Mouse (Mus musculus): ENCODE data around the gene Dbndd1. TPM values are rescaled to one million over a fixed set of nuclear protein-coding genes. Genes with fewer than 3 reads are reported as not detected.

Dbndd1 gene
- polyA plus RNA-seq, 1 experiment from 2014 or later, result 2.4 TPM

DNA sequence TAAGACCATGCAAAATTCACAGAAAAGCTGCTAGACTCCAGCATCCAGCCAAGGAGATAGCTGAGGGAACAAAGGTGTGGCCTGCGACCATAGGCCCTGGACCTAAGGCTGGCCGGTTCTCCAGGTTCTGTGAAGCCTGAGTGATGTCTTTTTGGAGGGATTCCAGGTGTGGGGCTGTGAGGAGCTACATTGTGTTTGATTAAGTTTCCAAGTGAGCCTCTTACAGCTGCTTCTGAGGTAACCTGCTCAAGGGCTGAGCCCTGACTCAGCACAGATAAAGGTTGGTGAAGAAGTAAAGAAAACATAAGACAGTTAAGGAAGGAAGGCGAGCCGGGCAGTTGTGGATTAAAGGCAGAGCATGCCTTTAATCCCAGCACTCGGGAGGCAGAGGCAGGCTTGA, 13.1 kb downstream of the Dbndd1 start:
- H3K9me3 ChIP-seq (replicated peaks; ENCODE audit: low read length), result no peaks in the 10 kb centered on the region
- no peak overlapping the region for H3K9ac ChIP-seq (ENCODE audit: low read depth, low read length)
- no peak overlapping the region for H3K4me3 ChIP-seq (replicated peaks; ENCODE audit: low read depth, low read length)
- H3K27me3 ChIP-seq (ENCODE audit: insufficient read depth, low read length), result no peaks in the 10 kb centered on the region
- ATAC-seq (replicated peaks; ENCODE audit: low FRiP score, low read depth), result no peak
- WGBS, result 89% methylated on average over 5 of the region's 5 CpGs
- H3K4me1 ChIP-seq (replicated peaks; ENCODE audit: insufficient read depth, low read length), result peaks cover 5% of the 10 kb centered on the region; the same call in 1 of the 2 replicates
- no peak overlapping the region for H3K27ac ChIP-seq
- TF ChIP-seq CTCF (IDR thresholded peaks at IDR 0.05; ENCODE audit: low read depth), result no peak
- H3K36me3 ChIP-seq (ENCODE audit: insufficient read depth, low read length), result peaks cover 42% of the 10 kb centered on the region
- no peak for DNase-seq (ENCODE audit: low spot score)
- H3K4me2 ChIP-seq (ENCODE audit: low read length), result no peak overlapping the region

DNA sequence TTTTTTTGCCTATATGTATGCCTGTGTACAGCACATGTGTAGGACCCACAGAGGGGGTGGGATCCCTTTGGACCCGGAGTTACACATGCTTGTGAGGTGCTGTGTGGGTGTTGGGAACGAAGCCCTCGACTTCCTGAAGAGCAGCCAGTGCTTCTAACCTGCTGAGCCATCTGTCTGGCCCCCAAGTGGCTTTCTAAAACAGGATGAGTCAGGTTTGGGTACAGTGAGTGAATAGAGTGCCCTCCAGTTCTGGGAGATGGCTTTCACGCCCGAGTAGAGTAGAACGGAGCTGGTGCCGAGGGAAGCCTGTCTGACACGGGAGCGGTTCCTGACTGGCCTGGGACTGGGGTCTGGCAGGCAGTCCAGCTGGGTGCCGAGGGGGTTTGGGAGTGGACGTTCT, 15.7 kb downstream of the Dbndd1 start:
- Histone ChIP-seq H3K27me3 (ENCODE audit: insufficient read depth, low read length) (no peaks in the 10 kb centered on the region), H3K36me3 (ENCODE audit: insufficient read depth, low read length) (peaks cover 61% of the 10 kb centered on the region), H3K4me1 (replicated peaks; ENCODE audit: insufficient read depth, low read length) (no peaks in the 10 kb centered on the region), H3K4me3 (replicated peaks; ENCODE audit: low read depth, low read length) (no peak overlapping the region), H3K9ac (ENCODE audit: low read depth, low read length) (no peak overlapping the region), H3K27ac (no peak overlapping the region), H3K4me2 (ENCODE audit: low read length) (no peak overlapping the region), H3K9me3 (replicated peaks; ENCODE audit: low read length) (no peaks in the 10 kb centered on the region)
- ATAC-seq (replicated peaks; ENCODE audit: low FRiP score, low read depth) (no peak), DNase-seq (ENCODE audit: low spot score) (no peak)
- TF ChIP-seq CTCF (IDR thresholded peaks at IDR 0.05; ENCODE audit: low read depth), result no peak
- 86% methylated on average over 11 of the region's 11 CpGs for WGBS

DNA sequence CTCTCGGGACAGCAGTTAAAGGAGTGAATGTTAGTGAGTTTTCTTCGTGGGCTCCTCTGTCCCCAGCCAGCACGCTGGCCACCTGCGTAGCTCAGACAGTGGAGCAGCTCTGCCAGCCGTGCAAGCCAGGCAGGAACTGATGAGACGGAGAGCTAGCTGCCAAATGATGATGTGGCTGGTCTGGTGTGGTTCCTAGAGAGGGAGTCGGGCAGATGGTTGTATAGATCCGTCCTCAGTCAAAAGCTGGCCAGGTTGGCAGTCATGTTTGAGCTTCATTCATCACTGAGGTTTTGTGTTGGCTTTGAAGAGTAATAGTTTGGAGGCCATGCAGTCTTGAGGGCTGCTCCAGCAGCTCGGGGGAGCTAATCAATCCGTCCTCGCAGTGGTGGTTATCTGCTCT, 16.3 kb downstream of the Dbndd1 start:
- Histone ChIP-seq H3K9ac (ENCODE audit: low read depth, low read length) (no peak overlapping the region), H3K4me3 (replicated peaks; ENCODE audit: low read depth, low read length) (no peak overlapping the region), H3K27me3 (ENCODE audit: insufficient read depth, low read length) (no peaks in the 10 kb centered on the region), H3K27ac (no peak overlapping the region), H3K4me1 (replicated peaks; ENCODE audit: insufficient read depth, low read length) (no peaks in the 10 kb centered on the region), H3K9me3 (replicated peaks; ENCODE audit: low read length) (no peaks in the 10 kb centered on the region), H3K36me3 (ENCODE audit: insufficient read depth, low read length) (peaks cover 67% of the 10 kb centered on the region), H3K4me2 (ENCODE audit: low read length) (no peak overlapping the region)
- ATAC-seq (replicated peaks; ENCODE audit: low FRiP score, low read depth), result no peak
- 87% methylated on average over 11 of the region's 11 CpGs for WGBS
- TF ChIP-seq CTCF (IDR thresholded peaks at IDR 0.05; ENCODE audit: low read depth), result no peak
- DNase-seq (ENCODE audit: low spot score), result no peak

DNA sequence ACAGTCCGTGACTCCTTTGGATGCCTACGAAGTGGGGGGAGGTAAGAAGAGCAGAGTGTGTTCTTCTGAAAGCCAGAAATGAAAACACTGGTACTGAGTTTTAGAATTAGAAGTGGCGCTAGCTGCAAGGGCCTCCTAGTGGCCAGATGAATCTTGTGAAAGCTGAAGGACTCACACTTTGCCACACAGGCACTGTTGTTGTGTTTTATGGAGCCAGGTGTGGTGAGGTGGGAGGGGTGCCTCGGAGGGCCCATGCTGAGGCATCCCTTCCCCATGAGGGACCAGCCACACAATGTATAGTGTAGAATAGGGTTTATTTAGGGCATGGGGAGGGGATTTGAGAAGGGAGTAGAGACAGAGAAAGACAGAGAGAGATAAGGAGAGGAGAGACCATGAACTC, 17.6 kb downstream of the Dbndd1 start:
- no peak overlapping the region for H3K9ac ChIP-seq (ENCODE audit: low read depth, low read length)
- DNase-seq (ENCODE audit: low spot score) (no peak), ATAC-seq (replicated peaks; ENCODE audit: low FRiP score, low read depth) (no peak)
- H3K27me3 ChIP-seq (ENCODE audit: insufficient read depth, low read length), result no peaks in the 10 kb centered on the region
- H3K36me3 ChIP-seq (ENCODE audit: insufficient read depth, low read length), result peaks cover 68% of the 10 kb centered on the region
- no peaks in the 10 kb centered on the region for H3K9me3 ChIP-seq (replicated peaks; ENCODE audit: low read length)
- no peaks in the 10 kb centered on the region for H3K4me1 ChIP-seq (replicated peaks; ENCODE audit: insufficient read depth, low read length)
- H3K4me3 ChIP-seq (replicated peaks; ENCODE audit: low read depth, low read length), result no peak overlapping the region
- 82% methylated on average over 4 of the region's 4 CpGs for WGBS
- TF ChIP-seq CTCF (IDR thresholded peaks at IDR 0.05; ENCODE audit: low read depth), result peak; percentile 31; the same call in 1 of the 2 replicates
- H3K27ac ChIP-seq, result no peak overlapping the region
- no peak overlapping the region for H3K4me2 ChIP-seq (ENCODE audit: low read length)

DNA sequence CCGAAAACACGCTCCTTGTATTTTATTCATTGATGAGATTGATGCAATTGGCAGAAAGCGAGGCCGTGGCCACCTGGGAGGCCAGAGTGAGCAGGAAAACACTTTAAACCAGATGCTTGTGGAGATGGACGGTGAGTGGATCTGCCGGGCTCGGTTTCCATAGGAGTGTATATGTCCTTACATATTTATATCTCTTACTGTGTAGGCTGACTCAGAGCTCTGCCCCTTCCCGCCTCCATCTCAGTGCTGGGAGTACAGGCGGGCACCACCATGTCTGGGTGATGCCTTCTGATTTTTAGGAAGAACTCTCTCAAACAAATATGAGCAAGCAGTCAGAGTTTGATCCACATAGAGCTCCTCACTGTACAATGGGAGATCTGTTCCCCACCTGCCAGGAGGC, 22.4 kb downstream of the Dbndd1 start:
- no peak overlapping the region for H3K27ac ChIP-seq
- DNase-seq (ENCODE audit: low spot score), result no peak
- H3K27me3 ChIP-seq (ENCODE audit: insufficient read depth, low read length), result no peaks in the 10 kb centered on the region
- no peak for ATAC-seq (replicated peaks; ENCODE audit: low FRiP score, low read depth)
- TF ChIP-seq CTCF (IDR thresholded peaks at IDR 0.05; ENCODE audit: low read depth), result no peak
- WGBS, result over 99% methylated on average over 9 of the region's 9 CpGs
- no peak overlapping the region for H3K9ac ChIP-seq (ENCODE audit: low read depth, low read length)
- no peaks in the 10 kb centered on the region for H3K4me1 ChIP-seq (replicated peaks; ENCODE audit: insufficient read depth, low read length)
- H3K4me3 ChIP-seq (replicated peaks; ENCODE audit: low read depth, low read length), result no peak overlapping the region
- no peaks in the 10 kb centered on the region for H3K9me3 ChIP-seq (replicated peaks; ENCODE audit: low read length)
- no peak overlapping the region for H3K4me2 ChIP-seq (ENCODE audit: low read length)
- H3K36me3 ChIP-seq (ENCODE audit: insufficient read depth, low read length), result peaks cover 72% of the 10 kb centered on the region

DNA sequence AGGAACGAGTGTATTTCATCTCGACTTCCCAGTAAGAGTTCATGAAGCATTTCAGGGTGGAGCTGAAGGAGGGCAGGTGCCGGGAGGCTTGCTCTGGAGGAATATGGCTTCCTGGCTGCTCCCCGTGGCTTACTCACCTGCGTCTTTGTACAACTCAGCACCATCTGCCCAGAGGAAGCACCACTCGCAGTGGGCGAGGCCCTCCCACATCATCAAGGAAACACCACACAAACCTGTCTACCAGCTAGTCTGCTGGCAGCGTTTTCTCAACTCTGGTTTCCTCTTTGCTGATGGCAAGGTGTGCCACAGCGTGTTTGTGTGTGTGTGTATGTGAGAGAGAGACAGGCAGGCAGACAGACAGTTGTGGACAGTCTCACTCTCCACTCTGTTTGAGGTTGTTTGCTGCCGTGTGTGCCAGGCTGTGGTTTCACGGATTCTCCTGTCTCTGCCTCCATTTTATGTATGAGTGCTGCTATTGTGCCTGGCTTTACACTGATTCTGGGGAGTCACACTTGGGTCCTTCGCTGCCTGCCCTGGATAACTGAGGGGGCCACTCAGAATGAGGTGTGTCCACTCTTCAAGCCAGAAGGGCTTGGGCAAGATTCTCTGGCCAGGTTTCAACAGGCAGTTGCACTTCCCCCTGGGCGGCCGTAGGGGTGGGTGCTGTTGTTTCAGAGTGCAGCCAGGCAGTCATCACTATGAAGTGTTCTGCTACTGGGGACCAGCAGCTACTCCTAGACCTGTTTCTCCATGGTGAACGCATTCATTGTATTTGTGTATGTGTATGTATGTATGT, 23.8 kb downstream of the Dbndd1 start:
- H3K36me3 ChIP-seq (ENCODE audit: insufficient read depth, low read length), result peaks cover 82% of the 10 kb centered on the region
- 92% methylated on average over 15 of the region's 15 CpGs for WGBS
- no peak overlapping the region for H3K4me2 ChIP-seq (ENCODE audit: low read length)
- TF ChIP-seq CTCF (IDR thresholded peaks at IDR 0.05; ENCODE audit: low read depth), result no peak
- no peak overlapping the region for H3K4me3 ChIP-seq (replicated peaks; ENCODE audit: low read depth, low read length)
- no peak overlapping the region for H3K27ac ChIP-seq
- DNase-seq (ENCODE audit: low spot score) (no peak), ATAC-seq (replicated peaks; ENCODE audit: low FRiP score, low read depth) (no peak)
- no peaks in the 10 kb centered on the region for H3K4me1 ChIP-seq (replicated peaks; ENCODE audit: insufficient read depth, low read length)
- no peaks in the 10 kb centered on the region for H3K27me3 ChIP-seq (ENCODE audit: insufficient read depth, low read length)
- no peaks in the 10 kb centered on the region for H3K9me3 ChIP-seq (replicated peaks; ENCODE audit: low read length)
- H3K9ac ChIP-seq (ENCODE audit: low read depth, low read length), result no peak overlapping the region
